Mouse (Mus musculus) ovary, adult 18-20 months (tissue): ENCODE data around the gene Edem2.
"Not testable (repeated sequence)": the region's sequence is repeated elsewhere in the genome, so short reads cannot be mapped to it uniquely, and the experiment has no call there.

Experiments used
- DNase-seq: peaks from one replicate; pipeline ENCODE4 v3.0.0; 2022; ENCODE audit warnings: low spot score, mixed read lengths

Gene Edem2

GRCm38 (mm10) chr2:155735766-155736165 is 6.5 kb upstream of the Edem2 start, which contains the start of gene Gm17581:
Gene Gm17581 (minus strand): TSS chr2:155735866.
- DNase-seq: not testable (repeated sequence)

GRCm38 (mm10) chr2:155735080-155735479 is 5.8 kb upstream of the Edem2 start:
- no peak for DNase-seq

GRCm38 (mm10) chr2:155728742-155729141 is 533 bp downstream of the Edem2 start:
- DNase-seq: no peak

- no peak for DNase-seq
Measured at GRCm38 (mm10) chr2:155727764-155728395, 1.4 kb downstream of the Edem2 start.

- no peak for DNase-seq
Measured at GRCm38 (mm10) chr2:155726302-155726701, 3.0 kb downstream of the Edem2 start.

GRCm38 (mm10) chr2:155724526-155724925 is 4.7 kb downstream of the Edem2 start:
- DNase-seq: no peak

GRCm38 (mm10) chr2:155724036-155724435 is 5.2 kb downstream of the Edem2 start:
- DNase-seq: no peak

- DNase-seq: no peak
Measured at GRCm38 (mm10) chr2:155720585-155720984, 8.7 kb downstream of the Edem2 start.

GRCm38 (mm10) chr2:155717082-155717990 is 11.9 kb downstream of the Edem2 start:
- DNase-seq: no peak

GRCm38 (mm10) chr2:155710557-155710956 is 18.7 kb downstream of the Edem2 start:
- DNase-seq: no peak

GRCm38 (mm10) chr2:155707251-155707650 is 22.0 kb downstream of the Edem2 start:
- DNase-seq: peak; percentile 34

- no peak for DNase-seq
Measured at GRCm38 (mm10) chr2:155703630-155704029, 25.6 kb downstream of the Edem2 start.

GRCm38 (mm10) chr2:155701399-155701919 is 27.8 kb downstream of the Edem2 start:
- no peak for DNase-seq

GRCm38 (mm10) chr2:155698443-155698842 is 30.8 kb downstream of the Edem2 start:
- DNase-seq: not testable (repeated sequence)

- DNase-seq: no peak
Measured at GRCm38 (mm10) chr2:155696851-155697250, 32.4 kb downstream of the Edem2 start.

GRCm38 (mm10) chr2:155696091-155696558 is 33.1 kb downstream of the Edem2 start:
- peak; percentile 43 for DNase-seq

- DNase-seq: no peak
Measured at GRCm38 (mm10) chr2:155695316-155695715, 34.0 kb downstream of the Edem2 start.

GRCm38 (mm10) chr2:155694564-155694963 is 34.7 kb downstream of the Edem2 start:
- DNase-seq: no peak

- no peak for DNase-seq
Measured at GRCm38 (mm10) chr2:155693136-155693535, 36.1 kb downstream of the Edem2 start.

- peak; percentile 88 for DNase-seq
Measured at GRCm38 (mm10) chr2:155691723-155692493, 37.4 kb downstream of the Edem2 start, which contains the start of gene Trpc4ap. Gene Trpc4ap (minus strand): TSS chr2:155692384.

- no peak for DNase-seq
Measured at GRCm38 (mm10) chr2:155691336-155691722, 37.9 kb downstream of the Edem2 start.

GRCm38 (mm10) chr2:155689211-155689610 is 40.1 kb downstream of the Edem2 start:
- DNase-seq: no peak
